Mouse (Mus musculus) erythroblast, adult 5-6 weeks (primary cell): ENCODE measurements around the gene Rnf169. TPM values are rescaled to one million over a fixed set of nuclear protein-coding genes. Genes with fewer than 3 reads are reported as not detected.

Experiments used
- ATAC-seq: replicated peaks from 2 replicates; pipeline ENCODE4 v1.8.0; 2016; ENCODE audit warnings: moderate number of reproducible peaks, mild to moderate bottlenecking, moderate TSS enrichment, inconsistent platforms; ENCODE audit not compliant: poor library complexity, low FRiP score, severe bottlenecking
- total RNA-seq, 2 experiments: library from RNA; stranded (forward) in 1 of 2; stranded (reverse) in 1 of 2; fragments of 150-400 nt in 1 of 2; fragments of 200-764, 138-1000 nt in 1 of 2; gene quantifications; 2 replicates each; pipeline versions ENCODE4 v1.2.3 to v1.2.4; 2015 to 2017; ENCODE audit warnings: low replicate concordance in 2 of 2

Rnf169 gene
- total RNA-seq, 2 experiments from 2014 or later, result 2.3 to 5.3 TPM

- no peak for ATAC-seq
Observed at GRCm38 (mm10) chr7:99904421-99905005, 75.7 kb downstream of the Rnf169 start.

GRCm38 (mm10) chr7:99902918-99903665 is 77.2 kb downstream of the Rnf169 start:
- ATAC-seq, result no peak

- no peak for ATAC-seq
Observed at GRCm38 (mm10) chr7:99902208-99902607, 78.0 kb downstream of the Rnf169 start.

- no peak for ATAC-seq
Observed at GRCm38 (mm10) chr7:99896905-99897304, 83.3 kb downstream of the Rnf169 start.

GRCm38 (mm10) chr7:99894478-99894877 is 85.8 kb downstream of the Rnf169 start:
- no peak for ATAC-seq

GRCm38 (mm10) chr7:99893967-99894366 is 86.3 kb downstream of the Rnf169 start:
- ATAC-seq, result no peak

- ATAC-seq, result no peak
Observed at GRCm38 (mm10) chr7:99892351-99892750, 87.9 kb downstream of the Rnf169 start.

GRCm38 (mm10) chr7:99891471-99891870 is 88.8 kb downstream of the Rnf169 start:
- no peak for ATAC-seq

GRCm38 (mm10) chr7:99890168-99890755 is 90.0 kb downstream of the Rnf169 start:
- ATAC-seq, result no peak

GRCm38 (mm10) chr7:99889175-99889880 is 90.9 kb downstream of the Rnf169 start:
- no peak for ATAC-seq

- ATAC-seq, result no peak
Observed at GRCm38 (mm10) chr7:99887743-99888142, 92.5 kb downstream of the Rnf169 start.

- ATAC-seq, result no peak
Observed at GRCm38 (mm10) chr7:99887230-99887735, 93.0 kb downstream of the Rnf169 start.

GRCm38 (mm10) chr7:99878254-99878653 is 102.0 kb downstream of the Rnf169 start:
- no peak for ATAC-seq

- peak; percentile 79 for ATAC-seq
Observed at GRCm38 (mm10) chr7:99876345-99876744, 103.9 kb downstream of the Rnf169 start.

- ATAC-seq, result no peak
Observed at GRCm38 (mm10) chr7:99875891-99876290, 104.4 kb downstream of the Rnf169 start.

- ATAC-seq, result no peak
Observed at GRCm38 (mm10) chr7:99873965-99874364, 106.3 kb downstream of the Rnf169 start.
